Mouse (Mus musculus): ENCODE data around the gene Spen.
"Not testable (repeated sequence)": the region's sequence is repeated elsewhere in the genome, so short reads cannot be mapped to it uniquely, and the experiment has no call there.

Spen gene

DNA sequence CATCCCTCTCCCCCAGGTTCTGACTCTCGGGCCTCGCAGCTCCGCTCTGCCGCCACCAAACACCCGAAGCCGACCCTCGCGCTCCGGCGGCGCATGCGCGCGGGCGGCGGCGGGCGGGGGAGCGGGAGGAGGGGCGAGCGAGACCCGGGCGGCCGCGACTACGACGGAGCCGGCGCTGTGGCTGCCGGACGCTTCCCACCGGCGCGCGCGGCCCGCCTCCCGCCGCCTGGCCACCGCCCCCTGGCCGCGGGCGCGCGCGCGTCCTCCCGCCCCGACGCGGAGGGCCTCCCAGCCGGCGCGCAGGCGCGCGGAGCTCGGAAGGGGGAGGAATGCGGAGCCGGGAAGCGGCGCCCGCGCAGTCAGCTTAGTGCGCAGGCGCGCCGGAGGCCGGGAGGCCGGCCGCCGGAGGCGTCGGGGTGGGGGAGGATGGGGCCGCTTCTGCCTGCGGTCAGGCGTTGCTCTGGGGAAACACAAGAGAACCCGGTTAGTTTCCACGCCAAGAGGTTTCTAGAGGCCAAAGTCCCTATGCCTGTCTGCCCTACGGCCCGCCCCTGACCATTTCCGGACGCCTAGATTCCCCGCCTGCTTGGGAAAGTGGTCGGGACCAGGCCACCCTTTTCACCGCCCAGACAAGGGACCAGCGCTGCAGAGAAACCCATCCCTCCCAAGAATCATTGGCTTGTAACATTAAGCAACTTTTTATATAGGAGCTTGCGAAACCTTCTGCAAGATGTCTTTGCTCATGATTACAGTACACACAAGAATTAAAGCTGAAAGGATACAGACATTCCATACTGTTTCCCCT lies at the start of gene Spen:
Spen (minus strand) TSS at position 190 of the 805 bp plus-strand sequence.
- no peak for DNase-seq (ENCODE audit: extremely low read depth, low read depth, low spot score)

DNA sequence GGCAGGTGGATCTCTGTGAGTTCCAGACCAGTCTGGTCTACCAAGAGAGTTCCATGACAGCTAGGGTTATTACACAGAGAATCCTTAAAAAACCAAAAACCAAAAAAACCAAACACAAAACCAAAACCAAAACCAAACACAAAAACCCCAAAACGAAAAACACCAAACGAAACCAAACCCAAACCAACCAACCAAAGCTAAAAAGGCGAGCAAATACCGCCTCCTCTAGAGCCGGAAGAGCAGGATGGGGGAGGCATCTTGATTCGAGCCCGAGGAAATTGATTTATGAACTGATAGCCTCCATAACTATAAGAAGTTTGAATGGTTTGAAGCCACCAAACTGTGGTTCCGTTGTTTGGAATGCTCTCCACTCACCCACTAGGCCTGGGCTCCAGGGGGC lies 45.5 kb upstream of the Spen start:
- no peak for DNase-seq (ENCODE audit: extremely low read depth, low read depth, low spot score)

DNA sequence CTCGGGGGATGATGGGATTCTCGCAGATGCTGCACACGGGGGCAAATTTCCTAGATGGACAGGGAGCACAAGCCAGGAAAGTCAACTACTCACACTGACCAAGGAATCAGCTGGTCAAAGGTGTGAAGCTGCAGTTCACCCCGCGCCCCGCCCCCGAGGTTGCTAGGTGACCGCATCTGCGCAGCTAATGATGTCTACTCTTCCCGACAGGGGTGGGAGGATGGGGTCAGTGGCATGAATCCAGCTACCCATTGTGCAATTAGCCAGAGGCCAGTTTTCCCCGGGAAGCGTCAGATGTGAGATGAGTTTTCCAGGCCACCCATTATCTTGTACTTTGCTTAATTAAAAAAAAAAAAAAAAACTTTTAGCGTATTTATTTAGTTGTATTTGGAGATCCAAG lies 42.7 kb upstream of the Spen start:
- DNase-seq (ENCODE audit: extremely low read depth, low read depth, low spot score), result no peak

DNA sequence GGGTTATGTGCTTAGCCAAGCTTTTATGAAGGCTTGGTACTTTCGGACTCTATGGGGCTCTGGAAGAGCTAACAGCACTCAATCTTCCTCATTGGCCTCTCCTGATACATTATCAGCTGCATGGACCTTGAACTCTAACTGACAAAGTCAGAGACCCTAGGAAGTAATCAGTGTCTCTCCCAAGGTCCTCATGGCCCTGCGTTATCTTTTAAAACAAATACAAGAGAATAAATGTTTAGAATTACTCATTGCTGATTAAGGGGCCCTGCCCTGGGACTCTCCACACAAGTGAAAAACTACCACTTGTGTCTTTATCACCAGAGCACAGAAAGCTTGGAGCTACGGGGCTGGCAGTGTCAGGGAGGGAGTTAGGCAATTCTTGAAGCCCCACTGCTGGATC lies 40.4 kb upstream of the Spen start:
- DNase-seq (ENCODE audit: extremely low read depth, low read depth, low spot score), result no peak

DNA sequence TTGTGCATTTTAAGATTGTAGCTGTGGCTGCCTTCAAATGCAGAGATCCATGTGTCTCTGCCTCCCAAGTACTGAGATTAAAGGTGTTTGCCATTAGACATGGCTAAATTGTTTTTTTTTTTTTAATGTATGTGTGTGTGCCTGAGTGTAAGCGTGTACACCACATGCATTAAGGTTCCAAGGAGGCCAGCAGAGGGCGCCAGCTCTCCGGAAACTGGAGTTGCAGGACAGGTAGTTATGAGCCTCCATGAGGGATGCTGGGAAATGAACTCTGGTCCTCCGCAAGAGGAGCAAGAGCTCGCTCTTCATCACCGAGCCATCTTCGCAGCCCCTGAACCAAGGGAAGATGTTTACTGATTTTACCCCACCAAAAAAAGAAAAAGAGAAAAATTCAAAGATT lies 38.5 kb upstream of the Spen start:
- no peak for DNase-seq (ENCODE audit: extremely low read depth, low read depth, low spot score)

DNA sequence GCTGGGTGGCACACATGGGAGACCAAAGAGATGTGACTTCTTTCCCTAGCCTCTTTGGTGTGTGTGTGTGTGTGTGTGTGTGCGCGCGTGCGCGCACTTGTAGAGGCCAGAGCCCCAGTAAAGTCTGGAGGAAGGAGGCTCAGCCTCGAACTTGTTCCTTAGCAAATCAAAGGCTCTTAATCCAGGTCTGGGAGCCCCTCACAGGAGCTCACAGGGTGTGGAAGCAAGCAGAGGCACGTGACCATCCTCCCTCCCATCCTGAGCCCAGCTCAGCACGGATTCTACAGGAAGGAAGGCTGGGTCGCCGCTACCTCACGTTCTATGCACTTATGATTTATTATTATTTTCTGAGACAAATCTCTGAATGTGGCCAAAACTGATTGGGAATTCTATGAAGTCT lies 38.0 kb upstream of the Spen start:
- DNase-seq (ENCODE audit: extremely low read depth, low read depth, low spot score), result no peak

DNA sequence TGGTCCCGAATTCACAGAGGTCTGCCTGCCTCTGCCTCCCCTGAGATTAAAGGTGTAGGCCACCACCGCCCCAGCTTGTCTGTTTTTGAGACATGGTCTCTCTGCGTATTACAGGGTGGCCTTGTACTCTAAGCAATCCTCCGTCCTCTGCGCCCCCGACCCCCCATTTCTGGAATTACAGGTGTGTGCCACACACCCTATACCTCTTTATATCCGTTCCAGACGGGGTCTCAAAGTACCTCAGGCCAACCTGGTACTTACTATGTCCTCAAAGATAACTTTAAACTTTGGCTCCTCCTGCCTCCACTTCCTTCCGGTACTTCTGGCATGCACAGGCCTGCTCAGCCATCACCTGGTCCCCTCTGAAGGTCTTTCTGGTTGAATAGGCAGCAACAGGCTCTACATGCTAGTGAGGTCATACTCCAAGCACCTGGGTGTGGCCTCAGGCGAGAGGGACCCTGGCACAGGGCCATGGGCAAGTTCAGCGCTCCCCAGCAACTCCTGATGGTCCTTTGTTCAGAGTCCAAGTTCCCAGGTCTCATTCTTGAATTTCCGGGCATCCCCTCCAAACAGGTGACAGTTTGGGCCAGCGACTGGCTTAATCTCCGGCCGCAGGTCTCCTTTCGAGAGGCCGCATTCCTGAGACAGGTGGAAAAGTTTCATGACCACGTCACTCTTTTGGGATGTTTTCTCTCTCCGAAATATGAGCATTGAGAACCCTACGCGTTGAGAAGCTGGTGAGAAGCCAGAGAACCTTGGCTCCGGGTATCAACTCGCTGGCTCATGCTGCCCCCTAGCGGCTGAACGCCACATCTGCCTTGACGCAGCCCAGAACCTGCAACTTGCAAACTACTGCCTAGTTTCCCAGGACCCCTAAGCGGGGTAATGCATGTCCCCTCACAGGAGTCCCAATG lies 36.6 kb upstream of the Spen start:
- DNase-seq (ENCODE audit: extremely low read depth, low read depth, low spot score), result no peak

DNA sequence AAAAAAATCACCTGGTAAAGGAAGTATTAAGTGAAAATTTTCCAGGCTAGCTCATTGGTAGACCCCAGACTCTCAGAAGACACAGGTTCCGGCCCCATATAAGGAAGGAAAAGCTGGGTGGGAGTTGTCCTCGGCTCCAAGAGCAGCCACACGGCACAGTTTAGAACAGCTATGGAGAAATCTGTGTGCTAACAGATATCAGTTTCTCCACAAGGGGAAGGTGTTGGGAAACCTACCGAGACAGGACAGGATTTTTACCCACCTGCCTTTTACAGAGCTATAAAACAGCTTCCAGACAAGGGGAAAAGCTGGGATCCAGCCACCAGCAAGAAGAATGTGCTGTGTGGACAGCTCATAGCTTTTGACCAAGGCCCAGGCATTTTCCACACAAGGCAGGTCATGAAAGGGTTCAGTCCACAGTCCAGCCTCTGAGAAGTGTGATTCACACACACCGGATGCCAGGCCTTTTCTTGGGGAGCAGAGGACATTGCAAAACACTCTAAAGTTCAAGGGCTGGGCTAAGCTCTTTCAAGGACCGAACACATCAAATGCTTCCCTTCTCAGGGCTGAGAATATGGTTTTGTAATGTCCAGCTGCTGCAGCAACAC lies 35.1 kb upstream of the Spen start:
- DNase-seq (ENCODE audit: extremely low read depth, low read depth, low spot score), result no peak

DNA sequence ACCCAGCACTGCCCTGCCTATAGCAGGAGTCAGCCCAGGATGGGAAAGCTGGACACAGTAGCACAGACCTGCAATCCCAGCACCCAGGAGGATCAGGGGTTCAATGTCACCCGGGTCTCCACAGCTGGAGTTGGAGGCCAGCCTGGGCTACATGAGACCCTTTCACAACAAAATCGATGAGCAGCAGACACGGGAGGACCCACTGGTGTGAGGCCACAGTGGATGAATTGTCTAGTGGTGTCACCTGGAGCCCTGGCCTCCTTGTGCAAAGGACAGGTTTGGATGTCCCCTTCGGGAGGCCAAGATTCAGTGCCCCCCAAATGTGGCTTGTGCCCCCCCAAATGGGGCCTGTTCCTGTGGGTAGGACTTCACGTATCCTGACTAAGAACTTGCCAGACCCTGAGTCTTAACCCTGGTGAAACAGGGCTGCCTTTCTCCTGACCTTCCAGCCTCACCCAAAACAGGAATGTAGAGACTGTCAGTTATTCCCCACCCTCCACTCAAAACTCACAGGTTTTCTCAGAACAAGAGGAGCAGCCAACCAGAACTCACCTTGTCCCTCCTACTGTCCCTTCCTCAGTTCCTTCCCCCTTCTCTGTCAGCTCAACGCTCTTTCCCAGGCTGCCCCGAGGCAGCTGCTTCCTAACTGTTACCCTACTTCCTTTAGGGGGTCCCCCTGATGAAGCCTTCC lies 34.4 kb upstream of the Spen start:
- DNase-seq (ENCODE audit: extremely low read depth, low read depth, low spot score), result no peak

DNA sequence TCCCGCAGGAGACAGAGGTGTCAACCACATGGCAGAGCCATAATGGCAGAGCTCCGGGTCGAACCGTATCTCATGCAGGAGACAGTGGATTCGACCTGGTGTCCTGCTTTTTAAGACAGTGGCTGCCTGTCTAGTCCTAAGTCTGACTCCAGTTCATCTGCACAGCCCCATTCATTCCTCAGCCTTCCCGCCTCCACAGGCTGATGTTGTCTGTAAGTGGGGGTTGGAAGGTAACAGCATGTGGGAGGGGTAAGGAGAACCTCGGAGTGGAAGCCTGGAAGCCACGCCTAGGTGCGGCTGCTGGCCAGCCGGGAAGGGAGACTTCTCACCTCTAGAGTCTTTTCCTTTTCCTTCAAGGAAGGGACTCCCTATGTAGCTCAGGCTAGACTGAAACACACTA lies 33.5 kb upstream of the Spen start:
- no peak for DNase-seq (ENCODE audit: extremely low read depth, low read depth, low spot score)

DNA sequence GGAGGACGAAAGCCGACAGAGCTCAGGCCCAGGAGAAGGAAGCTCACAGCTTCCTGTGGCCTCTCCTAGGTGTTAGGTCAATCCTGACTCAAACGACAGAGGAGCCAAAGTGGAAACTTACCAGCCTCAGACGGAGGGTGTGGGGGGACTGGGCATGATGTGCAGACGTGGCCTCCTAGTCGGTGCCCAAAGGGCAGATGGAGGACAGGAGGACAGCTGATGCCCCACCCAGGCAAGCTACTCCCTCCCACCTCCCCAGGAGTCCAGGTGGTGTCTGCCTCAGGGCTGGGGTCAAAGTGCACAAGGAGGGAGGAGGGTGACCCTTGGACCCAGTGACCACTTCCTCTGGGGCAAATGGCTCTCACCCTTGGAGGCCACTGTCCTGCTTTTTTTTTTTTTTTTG lies 32.9 kb upstream of the Spen start:
- no peak for DNase-seq (ENCODE audit: extremely low read depth, low read depth, low spot score)

DNA sequence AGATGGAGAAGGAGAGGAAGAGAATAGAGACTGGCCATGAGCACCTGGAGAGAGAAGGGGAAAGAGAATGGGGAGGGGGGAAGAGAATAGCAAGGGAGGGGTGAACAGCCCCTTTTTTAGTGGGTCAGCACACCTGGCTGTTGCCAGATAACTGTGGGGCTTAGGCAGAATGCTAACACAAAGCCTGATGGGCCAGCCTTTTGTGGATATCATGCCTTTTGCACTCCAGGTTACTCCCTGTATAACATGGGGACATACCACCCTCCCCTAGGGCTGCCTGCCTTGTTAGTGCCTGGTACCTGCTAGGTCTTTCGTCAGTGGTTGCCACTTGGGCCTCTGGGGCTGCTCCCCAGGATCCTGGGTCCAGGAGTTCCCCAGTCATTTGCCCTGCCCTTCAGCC lies 32.4 kb upstream of the Spen start:
- no peak for DNase-seq (ENCODE audit: extremely low read depth, low read depth, low spot score)

DNA sequence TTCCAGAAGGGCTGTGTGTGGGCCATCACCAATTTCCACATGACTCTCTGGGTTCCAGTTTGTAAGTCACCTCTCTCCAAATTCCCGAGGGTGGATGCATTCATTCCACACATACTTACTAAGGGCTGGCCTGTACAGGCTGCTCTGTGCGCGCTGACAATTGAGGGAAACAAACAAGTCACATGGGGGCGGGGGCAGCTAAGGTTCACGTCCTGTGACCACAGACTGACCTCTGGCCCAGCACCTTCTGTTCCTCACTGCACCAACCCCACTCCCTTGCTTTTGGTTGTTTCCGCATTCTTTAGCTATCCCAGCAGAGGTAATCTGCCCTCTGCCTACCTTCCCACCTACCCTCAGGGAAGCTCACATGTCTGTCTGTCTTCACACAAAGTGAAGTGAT lies 31.6 kb upstream of the Spen start:
- no peak for DNase-seq (ENCODE audit: extremely low read depth, low read depth, low spot score)

DNA sequence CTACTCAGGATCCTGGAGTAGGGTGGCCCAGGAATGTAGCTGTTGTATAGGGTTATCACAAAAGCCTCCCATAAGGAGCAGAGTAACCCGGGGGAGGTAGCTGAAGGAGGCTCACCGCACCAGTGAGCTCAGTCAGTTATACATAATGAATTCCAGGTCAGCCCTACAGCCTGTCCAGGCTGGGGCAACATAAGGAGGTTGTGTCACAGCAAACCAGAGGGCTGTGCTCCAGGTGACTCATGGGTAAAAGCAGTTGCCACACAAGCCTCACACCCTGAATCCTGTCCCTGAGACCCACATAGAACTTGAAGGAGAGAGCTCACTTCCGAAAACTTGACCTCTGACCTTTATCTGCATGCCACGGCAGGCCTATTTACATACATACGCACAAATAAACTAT lies 30.6 kb upstream of the Spen start:
- no peak for DNase-seq (ENCODE audit: extremely low read depth, low read depth, low spot score)

DNA sequence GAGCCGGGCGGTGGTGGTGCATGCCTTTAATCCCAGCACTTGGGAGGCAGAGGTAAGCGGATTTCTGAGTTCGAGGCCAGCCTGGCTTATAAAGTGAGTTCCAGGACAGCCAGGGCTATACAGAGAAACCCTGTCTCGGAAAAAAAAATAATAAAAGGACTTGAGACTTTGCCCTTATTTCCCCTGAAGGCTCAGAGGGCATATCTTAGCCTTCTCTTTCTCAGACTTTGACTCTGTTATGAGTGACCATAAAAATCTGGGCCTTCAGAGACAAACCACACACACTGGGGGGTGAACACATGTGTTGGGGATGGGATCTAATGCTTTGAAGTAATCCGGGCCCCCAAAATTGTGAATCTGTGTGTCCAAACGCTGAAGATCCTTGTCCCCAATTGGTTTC lies 28.8 kb upstream of the Spen start:
- DNase-seq (ENCODE audit: extremely low read depth, low read depth, low spot score), result not testable (repeated sequence)

DNA sequence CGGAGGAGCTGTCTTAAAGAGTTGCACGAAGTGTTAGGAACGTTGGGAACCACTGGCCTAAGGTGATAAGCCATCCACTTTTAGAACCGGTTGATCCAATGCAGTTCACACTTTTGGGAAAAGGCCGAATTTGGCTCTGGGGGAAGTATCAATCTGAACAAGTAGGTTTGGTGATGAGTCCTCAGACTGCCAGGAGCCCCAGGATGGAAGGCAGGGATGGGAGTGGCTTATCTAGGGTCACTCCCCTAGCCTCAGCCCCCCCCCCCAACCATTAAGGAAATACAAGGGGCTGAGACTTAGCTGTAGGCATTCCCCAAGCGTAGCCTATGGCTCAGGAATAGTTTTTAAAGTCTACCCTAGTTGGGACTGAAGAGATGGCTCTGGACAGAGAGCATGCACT lies 27.8 kb upstream of the Spen start:
- DNase-seq (ENCODE audit: extremely low read depth, low read depth, low spot score), result no peak

DNA sequence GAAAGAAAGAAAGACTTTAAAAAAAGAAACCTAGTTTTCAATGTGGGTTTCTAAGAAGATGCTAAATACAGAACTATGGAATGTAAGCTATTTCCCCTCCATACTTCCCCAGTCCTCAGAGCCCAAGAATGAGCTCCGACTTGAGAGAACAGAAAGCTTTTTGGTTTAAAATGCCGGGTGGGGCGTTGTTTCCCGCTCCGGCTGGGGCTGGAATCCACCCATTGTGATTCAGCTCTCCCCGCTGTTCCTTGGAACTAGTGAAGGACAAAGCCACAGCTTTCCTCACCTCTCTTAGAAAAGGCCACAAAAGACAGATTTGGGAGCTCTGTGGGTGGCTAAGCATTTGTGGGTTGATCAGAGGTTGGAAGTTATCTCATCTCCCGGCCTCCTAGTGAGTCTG lies 26.9 kb upstream of the Spen start:
- no peak for DNase-seq (ENCODE audit: extremely low read depth, low read depth, low spot score)

DNA sequence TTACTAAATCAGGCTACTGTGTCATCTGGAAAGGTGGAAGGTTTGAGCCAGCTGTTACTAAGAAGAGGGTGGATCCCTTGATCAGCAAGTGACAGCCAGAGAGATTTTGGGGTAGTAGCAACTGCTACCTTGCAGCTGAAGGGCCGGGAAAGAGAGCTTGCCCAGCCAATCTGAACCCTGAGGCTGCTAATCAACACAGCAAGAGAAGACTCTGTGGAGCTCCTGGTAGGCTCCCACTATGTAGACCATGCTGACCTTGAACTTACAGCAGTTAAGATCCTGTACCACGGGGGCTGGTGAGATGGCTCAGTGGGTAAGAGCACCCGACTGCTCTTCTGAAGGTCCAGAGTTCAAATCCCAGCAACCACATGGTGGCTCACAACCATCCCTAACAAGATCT lies 26.3 kb upstream of the Spen start:
- no peak for DNase-seq (ENCODE audit: extremely low read depth, low read depth, low spot score)

DNA sequence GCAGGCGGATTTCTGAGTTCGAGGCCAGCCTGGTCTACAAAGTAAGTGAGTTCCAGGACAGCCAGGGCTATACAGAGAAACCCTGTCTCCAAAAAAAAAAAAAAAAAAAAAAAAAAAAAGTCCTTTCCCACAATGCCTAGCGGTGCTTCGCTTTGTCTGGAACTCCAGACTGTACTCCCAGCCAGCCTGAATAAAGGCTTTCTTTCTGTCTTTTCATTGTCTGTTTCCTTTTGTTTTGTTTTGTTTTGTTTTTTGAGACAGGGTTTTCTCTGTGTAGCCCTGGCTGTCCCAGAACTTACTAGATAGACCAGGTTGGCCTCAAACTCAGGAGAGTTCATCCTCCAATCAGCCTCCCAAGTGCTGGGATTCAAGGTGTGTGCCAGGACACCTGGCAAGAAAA lies 25.8 kb upstream of the Spen start:
- no peak for DNase-seq (ENCODE audit: extremely low read depth, low read depth, low spot score)

DNA sequence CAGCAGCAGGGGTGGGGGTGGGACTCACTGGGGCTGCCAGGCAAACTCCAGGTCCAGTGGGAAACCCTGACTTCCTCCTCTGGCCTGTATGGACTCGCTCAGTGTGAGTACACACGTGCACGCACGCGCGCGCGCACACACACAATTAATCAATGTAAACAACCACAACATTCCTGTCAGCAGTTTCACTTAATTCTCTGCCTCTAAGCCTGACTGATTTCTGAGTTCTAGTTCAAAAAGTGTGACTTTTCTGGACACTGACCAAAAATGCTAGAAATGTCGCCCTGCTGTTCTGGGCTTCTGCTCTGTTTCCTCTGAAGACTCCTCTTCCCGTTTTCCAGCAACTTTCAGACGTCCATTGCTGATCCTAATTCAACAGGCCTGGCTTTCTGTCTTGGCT lies 23.9 kb upstream of the Spen start:
- no peak for DNase-seq (ENCODE audit: extremely low read depth, low read depth, low spot score)

DNA sequence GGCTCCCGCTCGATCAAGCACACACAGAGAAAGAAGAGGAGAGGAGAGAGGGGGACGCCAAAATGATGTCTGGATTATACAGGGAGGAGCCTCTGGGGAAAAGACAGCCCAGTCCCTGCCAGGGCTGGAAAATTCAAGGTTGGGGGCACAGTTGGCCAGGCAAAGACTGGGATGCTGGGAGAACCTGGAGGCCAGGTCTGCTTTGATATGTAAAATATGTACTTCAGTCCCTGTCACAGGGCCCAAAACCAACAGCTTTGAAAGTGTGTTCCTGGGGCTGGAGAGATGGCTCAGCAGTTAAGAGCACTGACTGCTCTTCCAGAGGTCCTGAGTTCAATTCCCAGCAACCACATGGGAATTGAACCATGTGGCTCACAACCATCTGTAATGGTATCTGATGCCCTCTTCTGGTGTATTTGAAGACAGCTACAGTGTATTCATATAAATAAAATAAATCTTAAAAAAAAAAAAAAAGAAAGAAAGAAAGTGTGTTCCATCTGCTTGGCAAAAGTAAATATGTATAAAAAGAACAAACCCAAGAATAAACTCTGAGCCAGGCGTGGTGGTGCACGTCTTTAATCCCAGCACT lies 23.0 kb upstream of the Spen start:
- not testable (repeated sequence) for DNase-seq (ENCODE audit: extremely low read depth, low read depth, low spot score)
